Mouse (Mus musculus): ENCODE measurements around the gene Pla2g16.
A peak's percentile ranks its signal among the peaks of the same experiment; 100 is the strongest.

Pla2g16 gene

DNA sequence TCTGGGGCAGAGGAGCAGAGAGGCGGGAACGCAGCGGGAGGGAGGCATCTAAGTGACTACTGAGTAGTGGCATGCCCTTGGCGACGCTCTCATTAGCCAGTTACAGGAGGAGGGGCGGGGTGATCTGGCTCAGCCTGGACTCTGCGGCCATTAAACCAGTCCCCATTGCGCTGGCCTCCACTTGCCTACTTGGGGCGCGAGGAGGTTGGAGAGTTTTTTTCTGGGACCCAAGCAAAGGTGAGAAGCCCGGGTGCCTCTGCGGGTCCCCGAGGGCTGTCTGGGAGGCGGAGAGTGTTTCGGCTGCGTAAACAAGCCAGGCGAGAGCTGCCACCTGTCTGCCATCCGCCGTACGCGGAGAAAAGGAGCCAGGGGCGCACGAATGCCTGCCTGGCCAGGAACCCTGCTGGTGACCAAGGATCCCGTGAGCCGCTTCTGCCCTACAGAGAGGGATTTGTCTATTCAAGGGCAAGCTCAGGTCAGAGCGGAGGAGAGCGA, at the start of gene Pla2g16:
TSS of gene Pla2g16 (plus strand) at position 132 of the 495 bp plus-strand sequence.
- DNase-seq: peak; percentile 81 to 82

DNA sequence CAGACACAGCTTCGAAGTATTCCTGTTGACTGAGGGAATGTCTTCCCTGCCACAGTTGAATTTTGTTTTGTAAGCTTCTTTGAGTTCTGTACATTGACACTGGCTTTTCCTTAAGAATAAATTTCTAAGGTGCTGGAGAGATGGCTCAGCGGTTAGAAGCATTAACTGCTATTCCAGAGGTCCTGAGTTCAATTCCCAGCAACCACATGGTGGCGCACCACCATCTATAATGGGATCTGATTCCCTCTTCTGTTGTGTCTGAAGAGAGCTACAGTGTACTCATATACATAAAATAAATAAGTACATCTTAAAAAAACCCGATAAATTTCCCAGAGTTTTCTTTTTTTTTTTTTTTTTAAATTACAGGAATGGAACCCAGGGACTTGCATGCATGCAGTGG, 49.2 kb upstream of the Pla2g16 start:
- no peak for DNase-seq

DNA sequence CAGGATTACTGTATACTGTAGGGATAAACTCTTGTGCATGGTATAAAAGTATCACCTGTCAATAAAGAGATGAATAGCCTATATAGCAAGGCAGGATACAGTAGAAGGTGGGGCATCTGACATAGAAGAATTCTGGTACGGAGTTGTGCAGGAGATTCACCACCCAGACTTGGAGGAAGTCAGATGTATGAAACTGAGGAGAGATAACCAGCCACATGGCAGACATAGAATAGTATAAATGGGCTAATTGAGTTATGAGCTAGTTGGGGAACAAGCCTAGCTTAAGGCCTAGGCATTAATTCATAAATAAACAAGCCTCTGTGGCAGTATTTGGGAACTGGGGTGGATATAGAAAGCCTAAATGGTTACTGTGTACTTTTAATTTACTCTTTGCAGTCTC, 40.8 kb upstream of the Pla2g16 start:
- DNase-seq: no peak

DNA sequence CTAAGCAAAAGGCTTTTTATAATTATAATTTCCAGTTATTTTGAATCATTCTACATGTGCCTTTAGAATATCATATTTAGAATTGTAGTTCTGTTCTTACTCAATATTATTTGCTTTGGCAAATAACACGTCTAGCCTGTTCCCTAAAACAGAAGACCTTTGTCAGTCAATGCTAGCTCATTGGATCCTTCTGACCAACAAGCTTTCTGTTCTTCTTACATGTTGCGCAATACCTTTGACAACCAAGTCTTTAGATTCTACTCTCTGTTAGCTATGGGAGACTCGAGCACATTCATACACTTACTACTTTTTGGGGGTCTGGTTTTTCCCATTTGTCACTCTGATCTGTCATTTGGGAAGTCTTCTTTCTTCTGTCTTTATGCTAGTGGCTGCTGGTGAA, 35.6 kb upstream of the Pla2g16 start:
- DNase-seq: no peak

DNA sequence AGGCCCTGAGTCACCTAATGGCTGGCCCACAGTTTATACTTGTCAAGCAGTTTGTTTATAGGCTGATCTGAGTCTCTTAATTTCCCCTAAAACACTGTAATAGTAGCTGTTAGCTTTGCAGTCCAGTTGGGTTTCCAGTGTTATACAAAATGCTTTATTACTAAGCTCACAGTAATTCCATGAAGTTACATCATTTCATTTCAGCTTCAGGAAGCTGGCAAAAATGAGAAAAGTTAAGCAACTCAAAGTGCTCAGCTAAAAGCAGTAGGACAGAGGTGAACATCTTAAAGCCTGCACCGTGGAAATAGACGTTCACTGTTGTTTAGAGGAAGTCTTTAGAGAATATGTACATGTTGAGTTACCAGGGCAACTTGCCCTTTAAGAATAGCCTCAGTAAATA, 34.4 kb upstream of the Pla2g16 start:
- DNase-seq: no peak

DNA sequence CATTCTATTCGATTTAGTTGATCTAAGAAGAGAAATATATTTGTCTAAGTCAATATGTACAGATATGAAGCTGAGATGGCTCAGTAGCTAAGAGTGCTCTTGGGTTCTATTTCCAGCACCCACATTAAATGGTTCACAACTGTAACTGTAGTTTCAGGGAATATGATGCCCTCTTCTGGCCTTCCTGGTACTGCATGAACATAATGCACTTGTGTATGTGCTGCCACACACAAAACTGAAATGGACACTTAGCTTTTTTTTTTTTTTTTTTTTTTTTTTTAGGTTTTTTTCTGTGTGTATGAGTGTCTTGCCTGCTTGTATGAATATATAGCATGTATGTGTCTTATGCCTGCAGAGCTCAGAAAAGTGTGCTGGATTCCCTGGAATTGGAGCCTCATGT, 34.0 kb upstream of the Pla2g16 start:
- no peak for DNase-seq

DNA sequence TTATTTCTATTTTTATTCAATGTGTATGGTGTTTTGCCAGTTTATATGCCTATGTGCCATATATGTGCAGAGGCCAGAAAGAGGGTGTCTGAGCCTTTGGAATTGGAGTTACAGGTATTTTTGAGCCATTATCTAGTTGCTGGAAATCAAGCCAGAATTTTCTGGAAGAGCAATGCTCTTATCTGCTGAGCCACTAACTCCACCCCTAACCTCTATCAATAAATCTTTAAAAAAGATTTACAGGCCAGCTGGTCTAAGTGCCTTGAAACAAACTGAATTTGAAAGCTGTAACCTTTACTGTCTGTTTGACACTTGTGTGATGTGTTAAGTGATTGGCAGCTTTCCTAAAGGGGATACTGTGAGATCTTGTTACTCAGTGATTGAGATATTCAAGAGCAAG, 33.5 kb upstream of the Pla2g16 start:
- no peak for DNase-seq

DNA sequence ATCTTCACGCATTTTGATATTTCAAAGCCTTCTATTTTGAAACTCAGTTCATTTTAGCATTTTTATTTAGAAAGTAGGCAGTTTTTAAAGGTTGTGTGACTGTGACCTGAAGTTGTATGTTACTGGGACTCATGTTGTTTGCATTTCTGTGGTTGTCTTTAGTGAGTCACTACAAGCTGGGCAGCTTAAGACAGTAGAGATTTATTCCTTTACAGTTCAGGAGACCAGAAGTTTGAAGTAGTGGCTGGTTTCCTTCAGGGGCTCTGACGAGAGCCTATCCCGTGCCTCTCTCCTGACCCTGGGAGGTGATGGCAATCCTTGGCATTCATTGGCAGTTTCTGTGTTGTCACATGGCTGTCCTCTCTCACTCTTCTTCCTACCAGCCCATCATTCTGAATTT, 32.4 kb upstream of the Pla2g16 start:
- no peak for DNase-seq

DNA sequence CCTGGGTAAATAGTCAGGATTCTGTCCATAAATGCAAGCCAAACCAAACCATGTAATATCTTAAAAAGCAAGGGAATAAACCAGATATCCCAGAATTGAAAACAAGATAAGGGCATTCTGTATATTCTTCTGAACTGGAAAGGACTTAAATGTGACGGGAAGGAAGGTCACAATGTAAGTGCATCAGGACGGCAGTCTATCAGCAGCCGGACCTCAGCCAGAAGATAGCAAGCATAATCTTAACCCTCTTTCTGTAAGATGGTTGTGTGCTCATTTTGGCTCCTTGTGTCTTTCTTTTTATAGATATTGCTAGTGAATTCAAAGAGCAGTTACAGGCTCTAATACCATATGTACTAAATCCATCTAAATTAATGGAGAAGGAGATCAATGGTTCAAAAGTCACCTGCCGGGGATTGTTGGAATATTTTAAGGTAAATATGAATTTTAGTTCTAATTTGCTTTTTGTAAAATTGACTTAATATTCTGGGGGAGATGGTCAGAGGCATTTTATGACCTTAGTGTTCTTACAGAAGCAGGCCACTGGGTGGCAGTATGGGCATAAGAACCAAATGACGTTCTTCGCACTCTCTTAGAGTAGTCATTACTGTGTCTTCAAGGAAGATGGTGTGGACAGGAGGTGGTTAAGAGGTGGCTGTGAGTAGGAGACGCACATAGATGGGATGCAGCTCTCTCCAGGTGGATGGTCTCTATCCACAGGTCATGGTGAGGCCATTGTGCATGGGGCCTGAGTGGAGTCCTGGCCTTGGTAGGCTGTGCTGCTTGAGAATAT, 28.4 kb upstream of the Pla2g16 start:
- peak; percentile 21 to 35 for DNase-seq

DNA sequence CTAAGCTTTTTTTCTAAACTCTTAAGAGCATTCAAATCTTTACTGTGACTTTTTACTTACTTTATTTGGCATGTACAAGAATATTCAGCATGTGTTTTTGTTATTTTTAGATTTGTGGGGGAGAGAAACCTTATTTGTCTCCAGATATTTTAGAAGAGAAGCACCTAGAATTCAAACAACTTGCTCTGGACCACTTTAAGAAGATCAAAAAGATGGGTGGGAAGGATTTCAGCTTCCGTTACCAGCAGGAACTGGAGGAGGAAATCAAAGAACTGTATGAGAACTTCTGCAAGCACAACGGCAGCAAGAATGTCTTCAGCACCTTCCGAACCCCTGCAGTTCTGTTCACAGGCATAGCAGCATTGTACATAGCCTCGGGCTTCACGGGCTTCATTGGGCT, 25.4 kb upstream of the Pla2g16 start:
- DNase-seq: no peak

DNA sequence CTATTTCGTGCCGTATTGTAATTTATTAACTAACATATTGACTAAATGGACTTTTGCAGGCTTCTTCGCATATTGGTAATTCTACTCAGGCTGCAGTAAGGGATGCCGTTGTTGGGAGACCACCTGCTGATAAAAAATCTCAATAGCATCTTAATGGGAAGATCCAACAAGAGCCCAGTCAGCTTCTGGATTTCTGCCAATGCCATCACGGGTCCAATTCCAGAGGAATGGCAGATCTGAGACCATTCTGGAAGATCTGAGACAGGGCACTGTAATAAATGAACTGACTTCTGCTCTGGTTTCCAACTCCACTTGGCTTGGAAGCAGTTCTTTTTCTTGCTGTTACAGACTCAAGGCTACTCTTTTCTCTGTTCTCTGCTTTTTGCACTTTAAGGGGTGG, 23.4 kb upstream of the Pla2g16 start:
- no peak for DNase-seq

DNA sequence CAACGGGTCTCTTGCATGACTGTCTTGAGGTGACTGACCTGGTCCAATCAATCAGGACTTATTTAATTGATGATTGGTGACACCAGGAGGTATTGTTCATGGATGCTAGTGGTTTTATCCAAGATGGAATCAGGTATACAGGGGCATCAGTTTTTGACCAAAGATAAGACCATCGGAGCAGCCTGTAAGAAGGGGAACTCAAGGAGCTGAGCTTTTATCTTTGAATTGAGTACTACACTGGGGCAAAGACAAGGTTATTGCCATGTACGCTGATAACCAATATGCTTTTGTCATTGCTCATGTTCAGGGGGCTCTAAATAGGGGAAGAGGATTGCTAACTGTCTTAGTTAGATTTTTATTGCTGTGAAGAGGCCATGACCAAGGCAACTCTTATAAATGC, 8.3 kb upstream of the Pla2g16 start:
- no peak for DNase-seq

DNA sequence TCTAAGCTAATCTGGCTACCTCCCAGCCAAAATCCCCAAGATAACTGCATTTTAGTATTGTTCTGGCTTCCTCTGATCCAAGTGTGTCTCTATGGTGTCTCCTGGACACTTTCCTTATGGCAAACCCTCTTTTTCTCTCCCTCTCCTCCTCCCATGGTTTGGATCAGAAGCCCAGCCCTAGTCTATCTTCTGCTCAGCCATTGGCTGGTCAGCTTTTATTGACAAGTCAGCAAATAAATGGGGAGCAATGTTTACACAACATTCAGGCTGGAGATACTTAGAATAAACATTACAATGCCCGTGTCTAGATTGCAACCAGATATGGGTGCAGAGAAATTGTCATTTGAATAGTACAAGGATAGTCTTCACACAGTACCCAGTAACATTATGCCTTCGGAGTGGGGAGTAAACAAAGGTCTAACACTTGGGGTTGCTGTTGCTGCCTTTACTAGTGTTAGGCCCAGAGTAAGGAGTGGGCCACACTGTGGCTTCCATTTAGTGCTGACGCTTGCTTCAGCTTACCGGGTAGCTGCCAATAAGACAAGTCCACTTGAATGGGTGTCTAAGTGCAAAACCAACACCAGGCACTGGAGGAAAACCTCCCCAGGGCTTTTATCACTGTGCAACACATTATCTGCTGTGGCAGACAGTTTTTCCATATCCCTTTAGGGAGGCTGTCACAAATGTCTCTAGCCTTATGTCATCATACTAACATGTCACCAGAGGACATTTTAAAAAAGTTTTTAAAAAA, 5.5 kb upstream of the Pla2g16 start:
- peak; percentile 28 to 43 for DNase-seq

DNA sequence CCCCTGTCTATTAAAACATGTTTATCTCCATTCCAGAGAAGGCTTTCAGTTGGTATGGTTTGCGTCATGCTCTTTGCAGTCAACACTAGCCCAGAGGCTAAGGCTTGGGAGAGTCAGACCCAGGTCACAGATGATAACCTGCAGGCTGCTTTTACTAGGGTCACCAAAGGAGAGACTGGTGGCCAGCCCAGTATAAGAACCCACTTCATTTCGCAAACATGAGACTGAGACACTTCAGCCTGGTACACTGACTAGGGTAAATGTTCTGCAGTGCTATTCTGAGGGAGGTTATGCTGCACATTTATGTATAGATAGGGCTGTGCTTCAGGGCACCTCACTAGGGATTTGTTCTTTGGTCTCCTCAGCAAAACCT, 5.0 kb upstream of the Pla2g16 start:
- DNase-seq: peak in 1 of 2 experiments; percentile 20

DNA sequence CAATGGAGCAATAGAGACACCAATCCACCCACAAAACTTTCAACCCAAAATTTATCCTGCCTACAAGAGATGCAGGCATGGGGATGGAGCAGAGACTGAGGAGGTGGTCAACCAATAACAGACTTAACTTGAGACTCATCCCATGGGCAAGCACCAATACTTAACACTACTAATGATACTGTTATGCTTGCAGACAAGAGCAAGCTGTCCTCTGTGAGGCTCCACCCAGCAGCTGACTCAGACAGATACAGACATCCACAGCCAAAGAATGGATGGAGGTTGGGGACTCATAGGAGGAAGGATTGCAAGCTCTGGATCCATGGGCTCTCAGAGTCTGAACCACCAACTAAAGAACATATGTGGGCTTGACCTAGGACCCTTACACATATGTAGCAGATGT, 3.8 kb upstream of the Pla2g16 start:
- no peak for DNase-seq

DNA sequence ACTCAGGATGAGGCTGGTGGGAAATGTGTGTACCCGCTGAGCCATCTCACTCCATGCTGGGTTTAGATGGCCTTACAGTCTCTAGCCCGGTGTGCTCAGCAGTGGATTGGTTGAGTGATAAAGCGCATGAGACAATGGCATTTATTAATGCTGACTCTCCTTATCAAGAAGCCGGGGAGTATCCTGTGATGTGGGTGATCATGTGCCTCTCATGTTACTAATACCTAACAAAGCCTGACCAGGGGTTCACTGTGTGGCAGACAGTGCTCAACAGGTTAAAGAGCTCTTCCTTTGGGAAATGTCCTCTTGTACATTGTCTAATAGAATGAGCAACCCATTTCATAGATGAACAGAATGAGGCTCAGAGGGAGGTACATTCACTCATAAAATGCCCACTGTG, 2.4 kb upstream of the Pla2g16 start:
- no peak for DNase-seq

DNA sequence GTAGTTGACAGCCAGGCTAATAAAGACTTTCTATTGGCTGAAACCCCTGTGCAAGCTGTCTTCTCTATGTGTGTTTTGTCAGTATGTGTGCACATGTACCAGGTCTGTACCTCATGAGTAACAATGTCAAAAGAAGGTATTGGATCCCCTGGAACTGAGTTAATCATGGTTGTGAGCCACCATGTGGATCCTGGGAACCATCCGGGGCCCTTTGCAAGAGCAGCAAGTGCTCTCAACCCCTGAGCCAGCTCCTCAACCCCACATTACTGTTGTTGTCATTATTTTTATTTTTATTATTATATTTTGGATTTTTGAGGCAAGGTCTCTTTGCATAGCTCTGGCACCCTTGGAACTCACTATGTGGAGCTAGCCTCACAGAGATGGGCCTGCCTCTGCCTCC, 618 bp upstream of the Pla2g16 start:
- DNase-seq: no peak

DNA sequence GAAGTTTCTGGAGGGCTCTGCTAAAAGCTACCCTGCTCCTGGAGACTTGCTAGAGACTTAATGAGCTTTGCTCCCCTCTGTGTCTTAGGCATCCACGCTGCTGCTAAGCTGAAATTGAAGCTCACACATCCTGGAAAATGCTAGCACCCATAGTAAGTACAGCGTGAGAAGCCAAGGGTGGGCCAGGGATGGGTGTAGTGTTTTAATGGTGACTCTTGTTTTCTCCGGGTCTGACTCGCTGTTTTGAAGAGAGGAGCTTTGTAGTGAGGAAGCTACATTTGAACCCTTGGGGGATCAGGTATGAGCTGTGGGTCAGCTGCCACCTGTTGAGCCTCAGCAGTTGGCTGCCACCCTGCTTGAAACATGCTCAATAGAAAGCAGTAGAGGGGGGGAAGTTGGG, 585 bp downstream of the Pla2g16 start:
- DNase-seq: no peak

DNA sequence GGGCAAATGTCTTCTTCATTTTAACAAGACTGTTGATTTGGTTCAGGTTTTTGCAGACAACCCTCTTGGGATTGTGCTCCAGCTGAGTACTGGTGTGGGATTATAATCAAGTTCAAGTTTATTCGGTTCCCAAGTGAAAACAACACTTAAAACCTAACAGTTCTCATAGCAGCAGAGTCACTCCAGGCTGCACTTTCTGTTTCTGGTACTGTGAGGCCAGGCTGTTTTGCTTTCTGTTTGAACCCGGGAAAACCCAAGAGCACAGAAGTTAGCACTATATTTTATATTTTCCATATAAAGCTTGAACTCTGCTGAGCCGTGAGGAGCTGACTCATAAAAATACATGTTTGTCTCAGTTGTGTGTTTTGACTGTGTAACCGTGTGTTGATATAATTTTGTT, 1.4 kb downstream of the Pla2g16 start:
- no peak for DNase-seq

DNA sequence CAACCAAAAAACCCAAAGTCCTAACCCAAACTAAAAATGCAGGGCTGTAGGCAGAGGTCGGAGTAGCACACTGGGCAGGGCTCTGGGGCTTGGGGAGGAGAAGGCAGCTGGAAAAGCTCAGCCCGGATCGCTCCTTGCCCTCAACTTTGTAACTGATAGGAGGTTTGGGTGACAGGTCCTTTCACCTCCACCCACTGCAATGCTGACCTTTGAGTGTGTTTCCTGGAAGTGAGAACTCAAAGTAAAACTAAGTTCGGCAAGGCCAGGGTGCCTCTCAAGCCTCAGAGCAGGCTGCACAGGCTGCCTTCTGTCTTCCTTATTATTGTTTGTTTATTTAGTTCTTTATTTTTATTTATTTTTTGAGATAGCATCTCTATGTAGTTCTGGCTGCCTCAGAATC, 2.7 kb downstream of the Pla2g16 start:
- DNase-seq: no peak

DNA sequence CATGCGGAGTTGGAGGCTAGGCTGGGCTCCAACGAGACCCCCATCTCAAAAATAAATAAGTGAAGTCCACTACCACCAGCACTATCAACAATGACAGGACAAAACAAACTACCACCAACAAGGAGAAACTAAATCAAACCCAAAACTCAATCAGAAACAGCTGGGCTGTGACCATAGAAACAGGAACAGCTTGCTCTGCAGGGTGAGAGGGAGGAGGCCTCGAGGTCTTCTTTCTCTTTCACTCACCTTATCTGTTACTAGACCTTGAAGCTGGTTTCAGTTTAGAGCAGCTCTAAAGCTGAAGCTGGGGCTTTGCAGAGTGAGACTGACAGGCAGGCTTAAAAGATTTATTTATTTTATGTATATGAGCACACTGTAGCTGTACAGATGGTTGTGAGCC, 4.2 kb downstream of the Pla2g16 start:
- no peak for DNase-seq

DNA sequence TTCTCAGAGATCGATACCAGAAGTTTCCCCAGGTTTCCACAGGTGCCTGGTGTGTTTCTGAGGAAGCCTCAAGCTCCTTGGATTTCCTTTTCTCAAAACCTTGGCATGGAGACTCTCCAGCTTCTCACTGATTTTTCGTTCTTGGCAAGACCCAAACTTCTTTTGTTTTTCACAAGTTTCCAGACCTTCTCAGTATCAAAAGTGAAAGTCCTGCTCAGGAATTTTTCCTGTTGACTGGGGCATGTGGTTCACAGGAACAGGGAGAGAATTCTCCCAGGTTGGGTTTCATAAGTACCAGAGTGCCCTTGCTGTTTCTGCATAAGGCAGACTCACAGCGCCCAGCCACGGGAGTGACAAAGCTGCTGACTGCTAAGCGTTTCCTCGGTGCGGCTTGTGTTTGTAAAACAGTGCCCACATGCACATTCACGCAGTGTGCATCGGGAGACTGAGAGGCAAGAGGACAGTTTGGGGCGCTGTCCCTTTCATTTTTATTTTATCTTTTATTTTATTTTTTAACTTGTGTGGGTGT, 5.4 kb downstream of the Pla2g16 start:
- peak in 1 of 2 experiments; percentile 31 for DNase-seq

DNA sequence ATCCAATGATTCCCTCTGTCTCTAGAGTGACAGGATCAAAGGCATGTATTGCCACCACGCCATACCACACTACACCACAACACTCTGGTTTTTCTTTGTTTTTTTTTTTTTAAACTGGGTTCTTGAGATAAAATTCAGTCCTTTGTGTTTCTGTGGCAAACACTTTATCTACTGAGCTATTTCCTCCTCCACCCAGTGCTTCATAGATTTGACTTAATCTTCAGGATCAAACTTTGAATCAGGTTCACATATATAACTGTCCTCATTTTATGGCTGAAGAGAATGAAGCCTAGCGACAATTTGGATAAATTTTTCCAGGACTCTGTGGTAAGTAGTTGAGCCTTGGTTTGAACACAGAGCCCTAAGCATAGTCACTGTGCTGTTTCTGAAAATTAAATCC, 6.4 kb downstream of the Pla2g16 start:
- no peak for DNase-seq

DNA sequence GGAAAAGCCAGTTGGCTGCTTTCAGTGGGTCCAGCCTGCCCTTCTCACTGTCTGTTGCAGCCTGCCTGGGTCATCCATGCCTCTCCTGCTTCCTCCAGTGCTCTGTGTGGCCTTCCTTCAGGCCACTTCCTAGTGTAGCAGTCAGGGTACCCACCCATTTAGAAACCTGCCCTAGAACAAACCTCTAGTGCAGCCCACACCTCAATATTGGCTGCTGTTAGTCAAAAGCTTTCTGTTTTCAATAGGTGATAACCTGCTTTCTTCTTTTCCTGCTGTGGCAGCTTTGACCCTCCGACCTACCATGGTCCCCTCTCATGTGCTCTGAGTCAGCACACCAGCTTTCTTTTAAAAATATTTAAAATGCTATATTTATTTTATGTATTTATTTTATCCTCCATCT, 7.2 kb downstream of the Pla2g16 start:
- no peak for DNase-seq
